Mouse (Mus musculus) kidney, embryonic 15.5 days (tissue): ENCODE results near the gene Mrfap1. TPM values are rescaled to one million over a fixed set of nuclear protein-coding genes. Genes with fewer than 3 reads are reported as not detected.
"Not testable (repeated sequence)": the region's sequence is repeated elsewhere in the genome, so short reads cannot be mapped to it uniquely, and the experiment has no call there.

ENCODE experiments used
- ATAC-seq: fragments of 200-750 bp; cut with Nextera tagmentation; replicated peaks from 2 replicates; pipeline ENCODE4 v1.8.0; 2017; ENCODE audit warnings: moderate TSS enrichment; ENCODE audit not compliant: low FRiP score
- H3K27ac ChIP-seq: fragments of 300-500 bp; sonication (generic); 2 replicates; pipeline ENCODE4 v1.5.1; 2015; ENCODE audit warnings: mild to moderate bottlenecking, inconsistent platforms
- H3K27me3 ChIP-seq: fragments of 300-500 bp; sonication (generic); 2 replicates; pipeline ENCODE4 v1.6.1; 2015; ENCODE audit warnings: inconsistent platforms
- H3K36me3 ChIP-seq: fragments of 300-500 bp; sonication (generic); 2 replicates; pipeline ENCODE4 v1.6.1; 2015; ENCODE audit warnings: inconsistent platforms
- H3K4me1 ChIP-seq: fragments of 300-500 bp; sonication (generic); 2 replicates; pipeline ENCODE4 v1.6.1; 2015; ENCODE audit warnings: inconsistent platforms
- H3K4me2 ChIP-seq: fragments of 300-500 bp; sonication (generic); 2 replicates; pipeline ENCODE4 v1.6.1; 2015; ENCODE audit warnings: moderate library complexity, mild to moderate bottlenecking, inconsistent platforms
- H3K4me3 ChIP-seq: fragments of 300-500 bp; sonication (generic); replicated peaks from 2 replicates; pipeline ENCODE4 v1.5.1; 2015; ENCODE audit warnings: mild to moderate bottlenecking, inconsistent platforms
- H3K9ac ChIP-seq: fragments of 300-500 bp; sonication (generic); 2 replicates; pipeline ENCODE4 v1.6.1; 2015; ENCODE audit warnings: mild to moderate bottlenecking, inconsistent platforms
- H3K9me3 ChIP-seq: fragments of 300-500 bp; sonication (generic); replicated peaks from 2 replicates; pipeline ENCODE4 v1.6.1; 2016; ENCODE audit warnings: inconsistent platforms
- WGBS: fragments of 180-500 bp; shearing (Covaris S2); methylation state at CpG from one replicate; pipeline ENCODE4 v1.1.7; 2015; ENCODE audit warnings: mixed read lengths; 5-methylcytosine and 5-hydroxymethylcytosine counted together
- polyA plus RNA-seq: library from polyadenylated mRNA; unstranded; fragments of >200 nt; fragmentation: Nextera tagmentation; extraction: Ambion mirVana; gene quantifications from 2 replicates; pipeline ENCODE4 v1.2.1, GENCODE M21; 2015

The Mrfap1 gene
- 474 and 520 TPM in 2 replicates for polyA plus RNA-seq

- peak within 1 kb of the TSS; percentile 79 for H3K9ac ChIP-seq
- H3K9me3 ChIP-seq, H3K27me3 ChIP-seq: not testable (repeated sequence)
- peak within 1 kb of the TSS; percentile 74 for H3K4me3 ChIP-seq
- ATAC-seq = peak; percentile 77
- H3K4me1 ChIP-seq = 0 out of 2 replicates have a peak, but pooled peaks cover 12% of the 10 kb centered on the region
- H3K4me2 ChIP-seq = peak within 1 kb of the TSS; percentile 65
- WGBS = under 1% methylated on average over 90 of the region's 90 CpGs
- H3K36me3 ChIP-seq = peaks cover 19% of the 10 kb centered on the region
- peak within 1 kb of the TSS; percentile 99 for H3K27ac ChIP-seq
These were observed at the start of gene Mrfap1 for GRCm38 (mm10) chr5:36796296-36797014. Mrfap1 (minus strand) TSS chr5:36796772.

DNA sequence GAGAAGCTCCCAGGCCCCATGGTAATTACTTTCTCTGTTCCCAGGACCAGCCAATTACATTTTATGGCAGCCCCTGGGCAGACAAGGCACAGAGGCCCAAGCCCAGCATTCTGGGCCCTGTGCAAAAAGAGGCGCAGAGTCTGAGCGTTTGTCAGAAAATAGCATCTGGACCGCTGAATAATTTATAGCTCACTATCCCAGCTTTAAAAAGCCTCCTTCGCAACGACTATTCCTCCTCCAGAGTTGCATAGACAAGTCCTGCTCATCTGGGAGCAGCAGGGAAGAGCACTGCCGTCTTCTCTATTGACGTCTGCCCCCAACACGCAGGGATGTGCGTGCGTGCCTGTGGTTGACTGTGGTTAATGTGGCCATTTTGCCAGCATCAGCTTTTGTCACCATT lies 47.9 kb upstream of the Mrfap1 start:
- 48% methylated on average over 10 of the region's 10 CpGs for WGBS
- no peak overlapping the region for H3K4me3 ChIP-seq
- no peaks in the 10 kb centered on the region for H3K9me3 ChIP-seq
- ATAC-seq = no peak
- H3K4me2 ChIP-seq = no peak overlapping the region
- no peak overlapping the region for H3K9ac ChIP-seq
- H3K27me3 ChIP-seq = 0 out of 2 replicates have a peak, but pooled peaks cover 8% of the 10 kb centered on the region
- no peaks in the 10 kb centered on the region for H3K4me1 ChIP-seq
- H3K36me3 ChIP-seq = no peaks in the 10 kb centered on the region
- no peak overlapping the region for H3K27ac ChIP-seq

DNA sequence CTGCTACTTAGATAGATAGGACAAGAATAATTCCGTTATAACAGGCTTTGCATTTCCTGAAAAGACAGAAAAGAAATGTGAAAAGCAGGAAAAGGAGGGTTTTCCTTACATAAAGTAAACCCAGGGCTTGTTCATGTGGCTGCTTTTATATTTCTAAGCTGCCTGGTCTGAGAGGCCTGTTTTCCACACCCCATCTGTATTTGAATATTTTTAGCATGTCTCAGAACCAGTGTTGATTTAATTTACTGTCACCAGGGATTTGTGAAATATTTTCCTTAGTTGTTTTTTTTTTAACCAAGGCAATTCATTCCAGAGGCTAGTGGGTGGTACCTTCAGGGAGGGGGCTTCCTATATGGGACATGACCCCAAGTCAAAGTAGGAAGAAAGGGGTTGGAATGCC lies 45.1 kb upstream of the Mrfap1 start:
- Histone ChIP-seq H3K4me2 (no peak overlapping the region), H3K27me3 (no peaks in the 10 kb centered on the region), H3K36me3 (no peaks in the 10 kb centered on the region), H3K4me1 (no peaks in the 10 kb centered on the region), H3K9me3 (no peaks in the 10 kb centered on the region), H3K27ac (no peak overlapping the region), H3K9ac (no peak overlapping the region), H3K4me3 (no peak overlapping the region)
- 36% methylated on average over 1 of the region's 1 CpGs for WGBS
- ATAC-seq = no peak

- Histone ChIP-seq H3K4me1 (no peaks in the 10 kb centered on the region), H3K4me2 (no peak overlapping the region), H3K9me3 (no peaks in the 10 kb centered on the region), H3K9ac (no peak overlapping the region), H3K27ac (no peak overlapping the region), H3K27me3 (no peaks in the 10 kb centered on the region), H3K4me3 (no peak overlapping the region), H3K36me3 (no peaks in the 10 kb centered on the region)
- ATAC-seq = no peak
- 78% methylated on average over 7 of the region's 7 CpGs for WGBS
These were observed 43.5 kb upstream of the Mrfap1 start for GRCm38 (mm10) chr5:36840092-36840491.

GRCm38 (mm10) chr5:36839602-36840001 lies 43.0 kb upstream of the Mrfap1 start:
- H3K9me3 ChIP-seq = no peaks in the 10 kb centered on the region
- no peaks in the 10 kb centered on the region for H3K36me3 ChIP-seq
- no peak overlapping the region for H3K9ac ChIP-seq
- whole genome bisulfite sequencing = 70% methylated on average over 8 of the region's 8 CpGs
- no peak for ATAC-seq
- no peak overlapping the region for H3K4me3 ChIP-seq
- H3K27ac ChIP-seq = no peak overlapping the region
- no peaks in the 10 kb centered on the region for H3K4me1 ChIP-seq
- no peak overlapping the region for H3K4me2 ChIP-seq
- no peaks in the 10 kb centered on the region for H3K27me3 ChIP-seq

DNA sequence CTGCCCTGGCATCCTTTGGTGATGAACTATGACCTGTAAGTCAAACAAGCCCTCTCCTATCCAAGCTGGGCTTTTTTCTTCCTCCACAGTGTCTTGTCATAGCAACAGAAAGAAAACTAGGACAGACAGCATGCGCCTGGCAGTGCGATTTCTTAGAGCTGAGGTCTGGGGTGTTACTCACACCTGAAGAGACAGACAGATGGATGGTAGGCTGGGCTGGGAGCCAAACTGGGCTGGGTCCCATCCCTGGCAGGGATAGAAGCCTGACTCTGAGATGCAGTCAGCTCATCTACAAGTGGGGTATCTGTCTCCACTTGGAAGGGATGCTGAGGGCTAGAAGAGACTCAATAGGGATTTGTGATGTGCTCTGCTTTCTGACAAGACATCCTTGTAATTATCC lies 42.5 kb upstream of the Mrfap1 start:
- WGBS = 89% methylated on average over 2 of the region's 2 CpGs
- Histone ChIP-seq H3K27me3 (no peaks in the 10 kb centered on the region), H3K4me3 (no peak overlapping the region), H3K9me3 (no peaks in the 10 kb centered on the region), H3K4me2 (no peak overlapping the region), H3K27ac (no peak overlapping the region), H3K9ac (no peak overlapping the region), H3K36me3 (no peaks in the 10 kb centered on the region), H3K4me1 (no peaks in the 10 kb centered on the region)
- ATAC-seq = no peak

DNA sequence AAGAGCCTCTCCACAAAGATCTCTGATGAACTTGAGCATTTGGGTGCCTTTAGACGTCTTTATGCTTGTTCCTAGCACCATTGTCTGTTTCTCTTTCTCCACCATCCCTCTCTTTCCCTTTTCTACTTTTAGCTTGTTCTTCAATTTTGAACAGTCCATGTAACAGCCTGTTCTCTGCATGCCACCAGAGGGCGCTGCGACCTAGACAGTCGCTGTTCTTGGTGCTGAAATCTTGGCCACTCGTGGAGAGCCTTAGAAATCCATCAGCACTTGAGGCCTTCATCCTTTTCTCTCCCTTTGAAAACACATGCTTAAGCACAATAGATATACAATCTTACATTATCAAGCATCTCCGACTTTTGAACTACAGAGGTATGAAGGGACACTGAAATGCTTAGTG lies 39.4 kb upstream of the Mrfap1 start:
- 1% methylated on average over 6 of the region's 6 CpGs for WGBS

GRCm38 (mm10) chr5:36831272-36831671 lies 34.7 kb upstream of the Mrfap1 start:
- peaks cover 9% of the 10 kb centered on the region; the same call in 1 of the 2 replicates for H3K27me3 ChIP-seq
- WGBS = 66% methylated on average over 7 of the region's 7 CpGs
- no peak for ATAC-seq
- no peak overlapping the region for H3K9ac ChIP-seq
- no peaks in the 10 kb centered on the region for H3K9me3 ChIP-seq
- H3K27ac ChIP-seq = no peak overlapping the region
- peak overlapping the region; percentile 70; the same call in 1 of the 2 replicates for H3K4me2 ChIP-seq
- H3K36me3 ChIP-seq = no peaks in the 10 kb centered on the region
- H3K4me3 ChIP-seq = no peak overlapping the region
- H3K4me1 ChIP-seq = peaks cover 13% of the 10 kb centered on the region

More for the DNA sequence above, 39.4 kb upstream of the Mrfap1 start:
- ATAC-seq = no peak
- peaks cover 2% of the 10 kb centered on the region for H3K4me1 ChIP-seq
- peaks cover 9% of the 10 kb centered on the region; the same call in 1 of the 2 replicates for H3K27me3 ChIP-seq
- H3K4me3 ChIP-seq = no peak overlapping the region
- no peak overlapping the region for H3K27ac ChIP-seq
- H3K9ac ChIP-seq = no peak overlapping the region
- no peaks in the 10 kb centered on the region for H3K36me3 ChIP-seq
- no peak overlapping the region for H3K4me2 ChIP-seq
- H3K9me3 ChIP-seq = no peaks in the 10 kb centered on the region

DNA sequence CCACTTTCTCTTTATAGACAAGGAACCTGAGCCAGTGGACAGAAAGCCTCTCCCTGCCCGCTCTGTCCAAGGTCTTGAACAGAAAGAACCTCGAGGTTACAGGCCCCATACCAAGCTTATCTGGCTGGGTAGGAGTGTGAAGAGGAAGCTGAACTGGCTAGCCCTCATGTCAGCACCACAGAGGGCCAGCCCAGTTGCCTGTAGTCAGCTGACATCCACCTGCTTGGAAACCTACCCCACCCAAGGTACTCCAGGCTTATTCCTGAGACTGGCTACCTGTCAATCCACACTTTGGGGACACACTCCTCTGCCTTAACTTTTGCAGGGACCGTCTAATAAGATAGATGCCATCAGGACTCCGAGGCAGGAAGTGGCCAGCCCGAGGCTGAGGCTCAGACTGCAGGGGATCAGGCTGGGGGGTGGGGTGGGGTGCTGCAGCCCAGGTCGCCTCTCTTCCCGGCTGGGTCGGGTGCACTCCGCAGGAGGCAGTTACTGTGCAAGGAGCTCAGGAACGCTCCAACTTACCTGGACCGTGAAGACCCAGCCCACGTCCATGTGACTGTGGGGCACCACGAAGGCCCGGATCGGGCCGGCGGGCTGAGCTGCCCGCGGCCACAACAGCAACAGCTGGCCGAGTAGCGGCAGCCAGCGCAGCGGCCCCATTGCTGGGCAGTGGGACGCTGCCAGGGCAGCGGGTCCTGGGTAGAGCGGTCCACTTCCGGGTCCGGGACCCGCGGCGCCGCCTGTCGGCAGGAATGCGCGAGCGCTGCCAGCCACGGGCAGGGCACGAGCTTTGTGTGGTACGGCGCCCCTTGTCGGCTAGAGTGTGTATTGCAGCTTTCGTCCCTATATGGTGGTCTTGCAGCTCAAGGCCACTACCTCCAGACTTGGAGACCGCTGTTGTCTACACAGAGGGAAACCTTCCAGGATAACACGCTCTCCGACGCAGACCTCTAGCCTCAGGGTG lies 33.6 kb upstream of the Mrfap1 start, which contains the start of gene Man2b2:
Gene Man2b2, minus strand, starts transcription at position 741 of the 967 bp plus-strand sequence.
- Histone ChIP-seq H3K4me1 (peaks cover 13% of the 10 kb centered on the region), H3K9me3 (no peaks in the 10 kb centered on the region), H3K4me3 (peak within 1 kb of the TSS; percentile 52), H3K36me3 (0 out of 2 replicates have a peak, but pooled peaks cover 6% of the 10 kb centered on the region), H3K27ac (peak within 1 kb of the TSS; percentile 38; the same call in 1 of the 2 replicates), H3K4me2 (peak within 1 kb of the TSS; percentile 70), H3K27me3 (peaks cover 9% of the 10 kb centered on the region; the same call in 1 of the 2 replicates), H3K9ac (peak within 1 kb of the TSS; percentile 47)
- WGBS = 3% methylated on average over 46 of the region's 46 CpGs
- ATAC-seq = peak; percentile 90

DNA sequence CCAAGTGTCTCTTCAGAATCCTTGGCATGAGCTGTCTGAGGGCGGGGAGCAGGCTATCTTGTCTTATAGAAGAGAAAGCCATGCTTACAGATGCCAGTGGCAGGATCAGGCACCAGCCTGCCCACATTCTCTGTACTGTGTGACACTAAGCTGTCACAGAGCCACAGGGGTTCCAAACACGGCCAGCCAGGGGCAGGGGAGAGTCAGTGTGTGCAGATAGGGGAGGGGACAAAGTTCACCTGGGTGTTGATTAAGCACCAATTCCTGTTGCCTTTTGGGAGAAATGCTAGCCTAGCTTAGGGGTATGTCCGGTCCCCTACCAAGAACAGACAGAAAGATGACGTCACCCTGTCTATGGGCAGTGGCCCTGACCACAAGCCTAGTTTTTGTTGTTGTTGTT lies 32.5 kb upstream of the Mrfap1 start:
- Histone ChIP-seq H3K27me3 (peaks cover 9% of the 10 kb centered on the region; the same call in 1 of the 2 replicates), H3K9me3 (no peaks in the 10 kb centered on the region), H3K4me2 (no peak overlapping the region), H3K9ac (no peak overlapping the region), H3K36me3 (0 out of 2 replicates have a peak, but pooled peaks cover 6% of the 10 kb centered on the region), H3K4me3 (no peak overlapping the region), H3K27ac (no peak overlapping the region), H3K4me1 (peaks cover 13% of the 10 kb centered on the region)
- no peak for ATAC-seq
- WGBS = 81% methylated on average over 4 of the region's 4 CpGs

GRCm38 (mm10) chr5:36822907-36823306 lies 26.3 kb upstream of the Mrfap1 start:
- Histone ChIP-seq H3K4me1 (0 out of 2 replicates have a peak, but pooled peaks cover 2% of the 10 kb centered on the region), H3K9ac (no peak overlapping the region), H3K4me2 (no peak overlapping the region), H3K36me3 (peaks cover 11% of the 10 kb centered on the region; the same call in 1 of the 2 replicates), H3K27me3 (no peaks in the 10 kb centered on the region), H3K9me3 (no peaks in the 10 kb centered on the region), H3K27ac (no peak overlapping the region), H3K4me3 (no peak overlapping the region)
- no peak for ATAC-seq
- whole genome bisulfite sequencing = 65% methylated on average over 4 of the region's 4 CpGs
